In genomic region chr3:9153690-9154089, GRCm38 (mm10) we compare ENCODE assay signal across 12 mouse cellular contexts.
DNase-seq lines count a peak whose midpoint lies in the region; ATAC-seq lines count a peak whose summit lies in the region.
"Had no signal": no experiment of that assay in that cellular context is flagged by ENCODE, and none has a peak within 500 bp of the region (broad histone marks: within the 10 kb centered on the region; RNA-seq: fewer than 3 reads in every experiment).

No protein-coding gene starts in this region.

- WGBS in intestine, embryonic 15.5 days, result 43% methylated on average over 5 of the region's 5 CpGs
- WGBS in intestine, embryonic 16.5 days, result 46% methylated on average over 5 of the region's 5 CpGs

- no peak overlapping the region for H3K4me2 ChIP-seq in intestine, embryonic 15.5 days (replicated peaks)
- H3K4me2 ChIP-seq in intestine, embryonic 16.5 days (ENCODE audit: low read depth, low read length), result no peak overlapping the region
- H3K4me2 ChIP-seq: limb, embryonic 13.5 days; neural tube, embryonic 13.5 days had no signal

- no peaks in the 10 kb centered on the region for H3K27me3 ChIP-seq in intestine, embryonic 15.5 days (replicated peaks)
- no peaks in the 10 kb centered on the region for H3K27me3 ChIP-seq in intestine, embryonic 16.5 days (replicated peaks; ENCODE audit: control insufficient read depth, insufficient read depth, low read length)
- H3K27me3 ChIP-seq: limb, embryonic 13.5 days; neural tube, embryonic 13.5 days had no signal

- no peaks in the 10 kb centered on the region for H3K4me1 ChIP-seq in intestine, embryonic 15.5 days (replicated peaks)
- no peaks in the 10 kb centered on the region for H3K4me1 ChIP-seq in intestine, embryonic 16.5 days (ENCODE audit: control insufficient read depth, insufficient read depth, low read length)
- H3K4me1 ChIP-seq: limb, embryonic 13.5 days; neural tube, embryonic 13.5 days had no signal

- no peak overlapping the region for H3K9ac ChIP-seq in intestine, embryonic 15.5 days
- no peak overlapping the region for H3K9ac ChIP-seq in intestine, embryonic 16.5 days (ENCODE audit: low read depth, low read length)
- H3K9ac ChIP-seq: limb, embryonic 13.5 days; neural tube, embryonic 13.5 days had no signal

- no peaks in the 10 kb centered on the region for H3K36me3 ChIP-seq in intestine, embryonic 15.5 days
- H3K36me3 ChIP-seq in intestine, embryonic 16.5 days (ENCODE audit: control insufficient read depth, insufficient read depth, low read length), result no peaks in the 10 kb centered on the region
- H3K36me3 ChIP-seq: limb, embryonic 13.5 days; neural tube, embryonic 13.5 days had no signal

- H3K9me3 ChIP-seq in intestine, embryonic 15.5 days, result no peaks in the 10 kb centered on the region
- no peaks in the 10 kb centered on the region for H3K9me3 ChIP-seq in intestine, embryonic 16.5 days (ENCODE audit: control insufficient read depth, low read length)
- H3K9me3 ChIP-seq: limb, embryonic 13.5 days; neural tube, embryonic 13.5 days had no signal

- DNase-seq in CD4-positive helper T cell, adult 2 months (ENCODE audit: low read depth, low spot score), result peak; percentile 81
- peak; percentile 14 for DNase-seq in cerebellum, adult 11 months
- no peak for DNase-seq in ovary, adult 18-20 months (ENCODE audit: low spot score)
- no peak for DNase-seq in heart, postnatal 10 days
- DNase-seq in embryo, embryonic 10.5 days (ENCODE audit: low spot score), result no peak
- DNase-seq: kidney, adult 8-10 months had no signal

- H3K4me3 ChIP-seq in intestine, embryonic 15.5 days (replicated peaks), result no peak overlapping the region
- H3K4me3 ChIP-seq in intestine, embryonic 16.5 days (ENCODE audit: low read length), result no peak overlapping the region
- H3K4me3 ChIP-seq: limb, embryonic 13.5 days; neural tube, embryonic 13.5 days had no signal

- intact Hi-C loops in heart, postnatal 10 days (cut with DNase I), result no loop called here

- no peak overlapping the region for H3K27ac ChIP-seq in intestine, embryonic 15.5 days
- H3K27ac ChIP-seq in intestine, embryonic 16.5 days (ENCODE audit: low read length), result no peak overlapping the region
- H3K27ac ChIP-seq: limb, embryonic 13.5 days; macrophage; neural tube, embryonic 13.5 days had no signal

- 0 out of 2 replicates have a peak, but pooled peaks have one; percentile 25 for ATAC-seq in intestine, embryonic 15.5 days
- no peak for ATAC-seq in intestine, embryonic 16.5 days
- ATAC-seq in megakaryocyte progenitor cell, adult 5-6 weeks (replicated peaks; ENCODE audit: poor library complexity), result peak; percentile 38; the same call in 1 of the 2 replicates

Comparison
In these comparisons a context has a peak if more than half of its experiments do, and no peak if none do; other contexts are left out.
1. DNase-seq: peak in CD4-positive helper T cell, adult 2 months (single experiment) and cerebellum, adult 11 months (single experiment); none in ovary, adult 18-20 months (single experiment), heart, postnatal 10 days (0 of 2) and embryo, embryonic 10.5 days (single experiment).